Mouse (Mus musculus) gastrocnemius, adult 2 months (tissue): Measurements from ENCODE around the gene 9430038I01Rik. TPM values are rescaled to one million over a fixed set of nuclear protein-coding genes. Genes with fewer than 3 reads are reported as not detected.
"Not testable (repeated sequence)": the region's sequence is repeated elsewhere in the genome, so short reads cannot be mapped to it uniquely, and the experiment has no call there.

ENCODE experiments used
- DNase-seq: peaks from one replicate; pipeline ENCODE4 v3.0.0; 2022
- H3K27ac ChIP-seq: fragments of 200-600 bp; 2 replicates; pipeline ENCODE4 v1.8.1; 2022; ENCODE audit warnings: mild to moderate bottlenecking
- H3K4me3 ChIP-seq: fragments of 200-600 bp; 2 replicates; pipeline ENCODE4 v1.8.1; 2022; ENCODE audit warnings: mild to moderate bottlenecking, moderate library complexity
- CTCF ChIP-seq: fragments of 200-600 bp; IDR thresholded peaks from 2 replicates; pipeline ENCODE4 v1.8.1; 2022; ENCODE audit warnings: antibody characterized with exemption, mild to moderate bottlenecking, moderate library complexity
- intact Hi-C: fragments of 180-260 bp; cut with DNase I; formaldehyde crosslinking; loops from one replicate; pipeline ENCODE4 v1.15.1; 2025
- long read RNA-seq, 2 experiments: library from polyadenylated mRNA; stranded (forward); transcript quantifications; one replicate each; pipeline ENCODE4 v2.0.0; 2021
- total RNA-seq, 2 experiments: library from RNA; stranded (reverse); gene quantifications; 2 replicates each; pipeline ENCODE4 v1.2.3; 2021

9430038I01Rik gene
- total RNA-seq: 1 to 10 TPM; 5.0 to 6.2 TPM
- long read RNA-seq, experiment 1, transcript 9430038I01Rik-201 (4 exons, 1,126 nt): major isoform, 8 of 8 reads
- long read RNA-seq, experiment 1, partial matches to known transcripts: 0 of 8 reads
- long read RNA-seq, experiment 1, other reads (novel, unspliced or antisense): 0 of 8 reads
- long read RNA-seq, experiment 2, transcript 9430038I01Rik-201 (4 exons, 1,126 nt): major isoform, 9 of 12 reads
- long read RNA-seq, experiment 2, partial matches to known transcripts: 0 of 12 reads
- long read RNA-seq, experiment 2, other reads (novel, unspliced or antisense): 1 of 12 reads

GRCm38 (mm10) chr7:137410337-137411197 is at the start of gene 9430038I01Rik:
9430038I01Rik (minus strand) TSS chr7:137410762.
- peak within 1 kb of the TSS; percentile 99 for H3K27ac ChIP-seq
- intact Hi-C loops: loop anchor here (1.0 kb wide), 1 partner anchor 27 kb away; the partner anchor contains the start of gene Glrx3
- peak within 1 kb of the TSS; percentile 72 for H3K4me3 ChIP-seq
- no peak for TF ChIP-seq CTCF
- peak; percentile 99 for DNase-seq

GRCm38 (mm10) chr7:137445321-137445720 is 34.8 kb upstream of the 9430038I01Rik start:
- intact Hi-C loops: loop anchor here (10.0 kb wide), 1 partner anchor 551 kb away; the partner anchor contains the start of gene Mgmt
- H3K4me3 ChIP-seq: no peak overlapping the region
- TF ChIP-seq CTCF: no peak
- no peak for DNase-seq
- no peak overlapping the region for H3K27ac ChIP-seq

GRCm38 (mm10) chr7:137442951-137443350 is 32.4 kb upstream of the 9430038I01Rik start:
- no peak for TF ChIP-seq CTCF
- intact Hi-C loops: loop anchor here (10.0 kb wide), 1 partner anchor 548 kb away; the partner anchor contains the start of gene Mgmt
- Histone ChIP-seq H3K4me3 (peak overlapping the region; percentile 40), H3K27ac (peak overlapping the region; percentile 79)
- peak; percentile 60 for DNase-seq

GRCm38 (mm10) chr7:137438962-137439361 is 28.4 kb upstream of the 9430038I01Rik start:
- intact Hi-C loops, H3K27ac ChIP-seq, DNase-seq: not testable (repeated sequence)
- peak overlapping the region; percentile 76 for H3K4me3 ChIP-seq

GRCm38 (mm10) chr7:137438179-137438550 is 27.6 kb upstream of the 9430038I01Rik start:
- peak overlapping the region; percentile 97 for H3K27ac ChIP-seq
- peak overlapping the region; percentile 76 for H3K4me3 ChIP-seq
- DNase-seq: no peak
- TF ChIP-seq CTCF: no peak
- intact Hi-C loops: no loop called here

- DNase-seq: peak; percentile 98
- TF ChIP-seq CTCF: no peak
- Histone ChIP-seq H3K27ac (peak within 1 kb of the TSS; percentile 97), H3K4me3 (peak within 1 kb of the TSS; percentile 76)
- intact Hi-C loops: loop anchor here (1.0 kb wide), 1 partner anchor 27 kb away; the partner anchor contains the start of gene 9430038I01Rik
Observed at GRCm38 (mm10) chr7:137437440-137438178, 27.0 kb upstream of the 9430038I01Rik start, which contains the start of gene Glrx3. Glrx3 (plus strand) TSS chr7:137437614.

- H3K4me3 ChIP-seq: peak overlapping the region; percentile 76
- no peak for DNase-seq
- H3K27ac ChIP-seq: peak overlapping the region; percentile 97
- intact Hi-C loops: loop anchor here (1.0 kb wide), 1 partner anchor 27 kb away; the partner anchor contains the start of gene 9430038I01Rik
- TF ChIP-seq CTCF: no peak
Observed at GRCm38 (mm10) chr7:137436901-137437300, 26.3 kb upstream of the 9430038I01Rik start.

GRCm38 (mm10) chr7:137431769-137432603 is 21.4 kb upstream of the 9430038I01Rik start:
- DNase-seq: no peak
- intact Hi-C loops: no loop called here
- Histone ChIP-seq H3K27ac (no peak overlapping the region), H3K4me3 (no peak overlapping the region)
- no peak for TF ChIP-seq CTCF

GRCm38 (mm10) chr7:137426693-137427092 is 16.1 kb upstream of the 9430038I01Rik start:
- intact Hi-C loops: no loop called here
- DNase-seq: no peak
- no peak for TF ChIP-seq CTCF
- no peak overlapping the region for H3K4me3 ChIP-seq
- H3K27ac ChIP-seq: no peak overlapping the region

- no peak overlapping the region for H3K4me3 ChIP-seq
- intact Hi-C loops: no loop called here
- DNase-seq: no peak
- H3K27ac ChIP-seq: no peak overlapping the region
- no peak for TF ChIP-seq CTCF
Observed at GRCm38 (mm10) chr7:137421236-137421635, 10.7 kb upstream of the 9430038I01Rik start.

GRCm38 (mm10) chr7:137420550-137420949 is 10.0 kb upstream of the 9430038I01Rik start:
- no peak for TF ChIP-seq CTCF
- Histone ChIP-seq H3K4me3 (no peak overlapping the region), H3K27ac (no peak overlapping the region)
- intact Hi-C loops: no loop called here
- no peak for DNase-seq

- Histone ChIP-seq H3K4me3 (no peak overlapping the region), H3K27ac (no peak overlapping the region)
- no peak for DNase-seq
- no peak; the same call in 1 of the 2 replicates for TF ChIP-seq CTCF
- intact Hi-C loops: no loop called here
Observed at GRCm38 (mm10) chr7:137414710-137415109, 4.1 kb upstream of the 9430038I01Rik start.
